Mouse (Mus musculus) mature B cell (primary cell): ENCODE data around the gene Adsl.

ENCODE experiments used
- in situ Hi-C: fragments of 300-500 bp; cut with MboI; formaldehyde crosslinking; loops from 2 replicates; pipeline ENCODE4 v1.14.3; 2019

Gene Adsl

DNA sequence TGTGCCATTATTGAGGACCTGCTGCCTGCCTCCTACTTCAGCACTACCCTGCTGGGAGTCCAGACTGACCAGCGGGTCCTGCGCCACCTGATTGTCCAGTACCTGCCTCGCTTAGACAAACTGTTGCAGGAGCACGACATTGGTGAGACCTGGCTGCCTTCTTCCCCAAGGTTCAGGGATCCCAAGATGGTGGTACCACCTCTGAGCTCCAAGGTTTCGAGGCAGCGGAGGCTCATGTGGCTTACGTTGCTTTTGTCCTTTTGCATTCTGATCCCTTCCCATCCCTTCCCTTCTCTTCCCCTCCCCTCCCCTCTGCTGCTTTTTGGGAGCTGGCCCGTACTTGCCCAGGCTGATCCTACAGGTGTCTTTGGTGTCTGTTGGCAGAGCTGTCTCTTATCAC is 59.6 kb downstream of the Adsl start:
- in situ Hi-C loops: no loop called here

DNA sequence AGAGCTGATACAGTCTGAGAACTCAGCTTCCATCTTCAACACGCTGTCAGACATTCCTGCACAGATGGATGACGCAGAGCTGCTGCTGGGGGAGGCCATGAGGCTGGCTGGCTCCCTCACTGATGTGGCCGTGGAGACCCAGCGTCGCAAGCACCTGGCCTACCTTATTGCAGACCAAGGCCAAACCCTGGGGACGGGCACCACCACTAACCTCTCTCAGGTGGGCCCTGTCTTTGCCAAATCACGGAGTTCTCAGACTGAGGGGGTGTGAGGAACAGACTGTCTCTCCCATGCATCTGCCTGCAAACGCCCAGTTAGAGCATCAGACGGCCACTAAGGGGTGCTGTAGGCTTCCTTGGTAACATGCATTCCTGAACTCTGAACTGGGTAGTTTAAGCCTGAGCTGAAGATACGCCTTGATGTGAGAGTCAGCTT is 60.4 kb downstream of the Adsl start:
- in situ Hi-C loops: no loop called here

DNA sequence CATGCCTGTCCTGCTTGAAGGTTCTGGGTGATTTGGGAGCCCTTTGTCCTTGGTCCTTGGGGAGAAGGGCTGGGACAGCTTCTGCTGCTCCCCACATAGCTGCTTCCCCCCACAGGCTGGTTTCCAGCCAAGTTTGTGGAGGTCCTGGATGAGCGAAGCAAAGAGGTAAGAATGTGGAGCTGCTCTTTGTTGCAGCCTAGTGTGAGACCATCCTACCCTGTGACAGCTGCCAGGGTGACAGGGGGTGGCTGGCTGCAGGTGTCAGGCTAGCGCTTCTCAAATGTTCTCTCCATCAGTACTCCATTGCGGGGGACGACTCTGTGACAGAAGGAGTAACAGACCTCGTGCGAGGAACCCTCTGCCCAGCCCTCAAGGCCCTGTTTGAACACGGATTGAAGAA is 61.8 kb downstream of the Adsl start:
- in situ Hi-C loops: no loop called here

DNA sequence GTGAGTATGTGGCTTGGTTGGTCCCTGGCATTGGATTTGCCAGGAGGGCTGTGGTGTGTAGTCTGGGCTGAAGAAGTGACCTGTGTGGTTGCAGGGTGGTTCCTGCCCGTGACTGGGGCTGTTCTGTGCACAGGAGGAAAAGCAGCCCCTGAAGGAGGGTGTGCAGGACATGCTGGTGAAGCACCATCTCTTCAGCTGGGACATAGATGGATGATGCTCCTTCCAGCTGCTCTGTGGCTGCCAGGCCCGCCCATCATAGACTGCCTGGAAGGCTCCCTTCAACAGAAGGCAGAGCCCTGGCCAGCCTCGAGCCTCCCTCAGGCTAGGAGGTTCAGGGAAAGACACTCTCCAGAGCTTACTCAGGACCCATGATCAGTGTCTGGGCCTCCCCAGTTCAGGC is 63.2 kb downstream of the Adsl start:
- in situ Hi-C loops: no loop called here

DNA sequence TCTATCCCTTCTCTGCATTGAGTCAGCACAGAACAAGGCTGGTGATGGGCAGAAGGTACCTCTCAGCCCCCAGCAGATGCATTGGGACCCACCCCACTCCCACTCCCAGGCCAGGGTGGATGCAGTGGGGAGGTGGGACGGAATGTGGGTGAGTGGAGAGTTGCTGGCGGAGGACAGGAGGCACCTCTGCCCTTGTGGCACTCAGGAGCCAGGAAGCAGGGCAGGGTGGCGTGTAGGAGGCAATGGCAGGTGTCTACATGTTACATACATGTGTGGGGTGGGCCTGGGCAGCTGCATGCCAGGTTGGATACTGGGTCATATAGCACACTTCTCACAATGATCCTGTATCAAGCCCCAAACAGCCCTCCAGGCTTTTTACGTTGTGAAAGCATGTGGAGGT is 64.1 kb downstream of the Adsl start:
- in situ Hi-C loops: no loop called here

DNA sequence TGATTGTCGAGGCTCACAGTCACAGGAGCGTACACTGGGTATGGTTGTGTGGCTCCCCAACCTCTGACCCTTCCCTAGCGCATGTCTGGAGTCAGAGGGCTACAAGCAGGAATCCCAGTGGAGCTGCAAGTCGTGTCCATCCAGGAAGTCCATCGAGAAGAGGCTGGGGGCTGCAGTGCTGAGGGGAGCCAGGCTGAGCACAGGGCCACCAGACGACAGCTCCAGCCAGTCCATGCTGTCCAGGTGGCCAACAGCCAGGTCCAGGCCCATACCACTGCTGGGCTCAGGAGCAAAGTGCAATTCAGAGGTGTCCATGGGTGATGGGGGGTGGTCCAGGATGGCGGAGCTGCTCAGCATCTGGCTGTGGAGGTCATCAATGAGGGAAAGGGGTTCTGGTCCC is 64.9 kb downstream of the Adsl start:
- in situ Hi-C loops: no loop called here

DNA sequence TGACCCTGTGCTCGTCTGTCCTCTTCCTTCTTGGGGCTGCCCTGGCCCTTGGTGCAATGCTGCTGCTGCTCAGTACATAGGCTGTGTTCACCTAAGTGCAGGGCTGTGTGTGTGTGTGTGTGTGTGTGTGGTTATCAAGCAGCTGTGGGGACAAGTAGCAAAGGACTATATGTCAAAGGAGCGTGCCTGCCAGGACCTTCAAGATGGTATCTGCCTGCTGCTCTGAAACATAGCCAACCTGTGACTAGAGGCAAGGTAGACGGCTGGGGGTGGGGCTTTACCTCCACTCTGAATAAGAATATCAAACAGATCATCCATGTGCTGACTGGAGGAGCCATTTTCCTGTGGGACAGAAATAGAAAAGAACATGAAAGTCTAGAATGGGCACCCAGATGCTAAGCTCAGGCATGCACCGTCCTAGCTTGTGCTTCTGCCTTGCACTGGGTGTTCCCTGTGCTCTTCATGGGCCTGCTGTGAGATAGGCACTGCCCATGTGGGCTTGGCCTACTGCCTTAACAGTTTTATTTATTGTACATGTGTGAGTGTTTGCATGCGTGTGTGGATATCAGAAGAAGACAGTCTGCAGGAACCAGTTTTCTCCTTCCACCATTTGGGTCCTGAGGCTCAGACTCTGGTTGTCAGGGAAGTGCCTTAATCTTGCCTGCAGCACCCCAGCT is 66.9 kb downstream of the Adsl start:
- in situ Hi-C loops: loop anchor here (5.0 kb wide), 1 partner anchor 47 kb away; no protein-coding TSS in a partner anchor

DNA sequence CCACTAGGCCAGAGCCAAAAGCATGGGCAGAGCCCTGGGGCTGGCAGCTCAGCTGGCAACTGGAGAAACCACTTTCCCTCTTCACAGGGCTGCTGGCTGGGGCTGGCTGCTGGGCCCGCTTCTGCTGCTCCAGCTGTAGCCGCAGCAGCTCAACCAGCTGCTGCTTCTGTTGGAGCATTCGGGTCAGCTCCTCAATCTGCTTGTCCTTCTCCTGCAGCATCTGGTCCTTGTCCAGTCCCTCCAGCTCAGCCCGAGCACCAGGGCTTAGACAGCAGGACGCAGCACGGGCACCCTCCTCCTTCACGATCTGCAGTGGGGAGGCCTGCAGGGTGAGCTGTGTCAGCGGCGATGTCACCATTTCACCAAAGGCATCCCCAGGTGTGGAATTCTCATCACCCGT is 68.2 kb downstream of the Adsl start:
- in situ Hi-C loops: loop anchor here (5.0 kb wide), 1 partner anchor 46 kb away; no protein-coding TSS in a partner anchor

DNA sequence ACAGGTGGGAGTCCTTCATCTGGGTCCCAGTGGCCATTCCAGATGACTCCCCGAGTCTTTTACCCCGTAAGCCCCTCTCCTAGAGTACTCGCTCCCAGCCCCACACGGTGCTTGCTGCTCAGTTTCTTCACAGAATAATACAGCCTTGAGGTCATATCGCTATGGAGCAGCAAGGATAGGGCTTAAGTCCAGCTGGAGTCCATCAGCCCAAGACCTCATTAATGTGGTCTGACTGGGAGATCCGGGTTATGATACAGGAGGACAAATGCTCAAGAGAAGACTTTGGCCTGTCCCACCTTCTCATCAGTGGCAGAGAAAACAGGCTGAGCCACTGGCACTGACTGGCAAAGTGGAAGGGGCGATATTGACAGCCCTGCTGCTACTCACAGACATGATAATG is 69.0 kb downstream of the Adsl start:
- in situ Hi-C loops: loop anchor here (5.0 kb wide), 1 partner anchor 45 kb away; no protein-coding TSS in a partner anchor
